Mouse (Mus musculus) midbrain, postnatal 0 days (tissue): ENCODE measurements around the gene Suclg2. TPM values are rescaled to one million over a fixed set of nuclear protein-coding genes. Genes with fewer than 3 reads are reported as not detected.

ENCODE experiments used
- ATAC-seq: fragments of 200-750 bp; cut with Nextera tagmentation; 2 replicates; pipeline ENCODE4 v1.8.0; 2017; ENCODE audit warnings: moderate number of reproducible peaks, mild to moderate bottlenecking, moderate TSS enrichment, moderate library complexity; ENCODE audit not compliant: low FRiP score
- DNase-seq: peaks from one replicate; pipeline ENCODE4 v3.0.0-alpha.2; 2015; ENCODE audit warnings: low spot score
- H3K27ac ChIP-seq: fragments of 300-500 bp; sonication (generic); 2 replicates; pipeline ENCODE4 v1.5.1; 2014; ENCODE audit warnings: low read depth, mild to moderate bottlenecking, low read length, mixed read lengths
- H3K27me3 ChIP-seq: fragments of 300-500 bp; sonication (generic); 2 replicates; pipeline ENCODE4 v1.6.1; 2014; ENCODE audit warnings: low read length, control low read depth, mixed read lengths; ENCODE audit not compliant: insufficient read depth
- H3K36me3 ChIP-seq: fragments of 300-500 bp; sonication (generic); 2 replicates; pipeline ENCODE4 v1.6.1; 2014; ENCODE audit warnings: low read length, control low read depth, mixed read lengths; ENCODE audit not compliant: insufficient read depth
- H3K4me1 ChIP-seq: fragments of 300-500 bp; sonication (generic); 2 replicates; pipeline ENCODE4 v1.6.1; 2014; ENCODE audit warnings: mild to moderate bottlenecking, control low read depth, antibody characterized with exemption, low read length, mixed read lengths; ENCODE audit not compliant: insufficient read depth
- H3K4me2 ChIP-seq: fragments of 300-500 bp; sonication (generic); 2 replicates; pipeline ENCODE4 v1.6.1; 2014; ENCODE audit warnings: low read depth, mild to moderate bottlenecking, low read length, mixed read lengths; ENCODE audit not compliant: poor library complexity, severe bottlenecking
- H3K4me3 ChIP-seq: fragments of 300-500 bp; sonication (generic); 2 replicates; pipeline ENCODE4 v1.5.1; 2014; ENCODE audit warnings: low read depth, mild to moderate bottlenecking, low read length, moderate library complexity
- H3K9ac ChIP-seq: fragments of 300-500 bp; sonication (generic); replicated peaks from 2 replicates; pipeline ENCODE4 v1.6.1; 2014; ENCODE audit warnings: mild to moderate bottlenecking, low read length, moderate library complexity, mixed read lengths; ENCODE audit not compliant: poor library complexity, severe bottlenecking
- H3K9me3 ChIP-seq: fragments of 300-500 bp; sonication (generic); 2 replicates; pipeline ENCODE4 v1.6.1; 2016; ENCODE audit warnings: low read length, control low read depth
- CTCF ChIP-seq: IDR thresholded peaks from 2 replicates; pipeline ENCODE4 v1.5.1; 2016; ENCODE audit warnings: antibody characterized with exemption, mild to moderate bottlenecking
- WGBS: fragments of 180-500 bp; shearing (Covaris S2); extraction: QIAGEN DNeasy Blood & Tissue Kit; methylation state at CpG from one replicate; pipeline ENCODE4 v1.1.7; 2014; 5-methylcytosine and 5-hydroxymethylcytosine counted together
- polyA plus RNA-seq: library from polyadenylated mRNA; unstranded; fragments of >200 nt; fragmentation: Nextera tagmentation; extraction: Ambion mirVana; gene quantifications from 2 replicates; pipeline ENCODE4 v1.2.1, GENCODE M21; 2015
- total RNA-seq: library from RNA; depleted of rRNA; stranded (reverse); fragments of >200 nt; gene quantifications from 2 replicates; pipeline ENCODE4 v1.2.3, GENCODE M21; 2014

Gene Suclg2
- total and polyA plus RNA-seq, 2 experiments from 2014 or later: 14.4 to 15.7 TPM

DNA sequence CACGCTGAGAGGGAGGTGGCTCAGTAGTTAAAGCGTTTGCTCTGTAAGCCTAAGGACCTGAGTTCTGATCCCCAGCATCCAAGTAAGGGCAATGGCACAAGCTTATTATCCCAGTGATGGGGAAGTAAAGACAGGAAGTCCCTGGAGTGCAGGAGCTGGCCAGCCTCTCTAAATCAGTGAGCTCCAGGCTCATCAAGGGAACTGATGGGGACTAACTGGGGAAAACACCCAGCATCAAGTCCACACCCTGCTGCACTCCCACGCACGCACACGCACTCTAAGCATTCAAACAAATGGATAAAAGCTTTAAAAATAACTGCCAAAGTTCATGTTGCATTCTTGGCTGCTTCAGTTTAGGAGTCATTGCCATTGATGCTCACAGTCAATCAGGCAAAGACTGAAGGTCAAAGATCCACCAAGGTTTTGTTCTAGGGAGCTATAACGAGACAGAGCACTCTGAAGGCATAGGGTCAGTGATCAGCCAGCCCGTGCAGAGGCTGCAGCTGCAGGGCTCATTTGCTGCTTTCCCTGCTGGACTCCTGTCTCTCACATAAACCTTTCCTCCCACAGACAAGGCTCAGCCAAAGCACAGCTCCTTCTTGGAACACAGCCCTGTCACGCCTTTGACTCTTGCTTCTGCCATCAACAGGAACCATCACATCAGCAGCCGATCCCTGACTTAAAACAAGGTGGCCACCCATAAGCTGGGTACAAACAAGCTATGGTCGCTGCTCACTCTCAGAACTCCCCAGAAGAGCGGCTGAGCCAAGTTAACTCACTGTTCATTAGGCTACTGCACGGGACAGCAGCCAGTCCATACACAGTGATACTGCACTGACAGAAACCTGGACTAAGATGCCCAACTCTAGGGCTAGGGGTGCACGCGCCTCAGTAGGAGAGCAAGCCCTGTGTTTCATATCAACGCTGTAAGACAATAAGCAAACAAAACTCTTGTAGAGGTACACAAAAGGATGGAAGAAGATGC is 121.5 kb downstream of the Suclg2 start:
- no peak for TF ChIP-seq CTCF
- peak; percentile 48 for DNase-seq
- 75% methylated on average over 15 of the region's 15 CpGs for WGBS

DNA sequence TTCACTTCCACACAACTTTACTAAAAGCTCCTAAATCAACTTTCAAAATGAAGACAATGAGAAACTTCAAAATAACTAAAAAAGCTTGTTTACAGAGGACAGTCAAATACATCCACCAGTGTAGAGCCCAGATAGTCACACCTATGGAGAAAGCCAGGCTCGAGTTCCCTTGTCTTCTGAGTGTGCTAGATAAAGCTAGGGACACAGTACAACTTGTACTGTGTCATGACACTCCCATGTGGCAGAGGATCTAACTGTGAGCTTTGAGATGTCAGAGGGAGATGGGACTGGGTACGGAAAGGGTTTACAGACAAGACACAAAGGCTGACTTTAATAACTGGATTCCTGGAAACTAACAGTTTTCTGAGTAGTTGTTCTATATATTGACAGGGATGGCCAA is 122.7 kb downstream of the Suclg2 start:
- Histone ChIP-seq H3K4me2 (no peak overlapping the region), H3K9me3 (no peaks in the 10 kb centered on the region), H3K27me3 (no peaks in the 10 kb centered on the region; the same call in 1 of the 2 replicates), H3K9ac (no peak overlapping the region), H3K4me3 (no peak overlapping the region), H3K4me1 (0 out of 2 replicates have a peak, but pooled peaks cover 3% of the 10 kb centered on the region), H3K36me3 (no peaks in the 10 kb centered on the region), H3K27ac (no peak overlapping the region)
- WGBS: 79% methylated on average over 2 of the region's 2 CpGs
- TF ChIP-seq CTCF: no peak
- no peak for DNase-seq
- no peak for ATAC-seq

More for the DNA sequence above, 121.5 kb downstream of the Suclg2 start:
- ATAC-seq: no peak
- H3K27ac ChIP-seq: no peak overlapping the region
- H3K4me1 ChIP-seq: 0 out of 2 replicates have a peak, but pooled peaks cover 3% of the 10 kb centered on the region
- H3K4me2 ChIP-seq: no peak overlapping the region
- H3K36me3 ChIP-seq: no peaks in the 10 kb centered on the region
- H3K4me3 ChIP-seq: no peak overlapping the region
- no peaks in the 10 kb centered on the region; the same call in 1 of the 2 replicates for H3K27me3 ChIP-seq
- H3K9ac ChIP-seq: no peak overlapping the region
- H3K9me3 ChIP-seq: no peaks in the 10 kb centered on the region

DNA sequence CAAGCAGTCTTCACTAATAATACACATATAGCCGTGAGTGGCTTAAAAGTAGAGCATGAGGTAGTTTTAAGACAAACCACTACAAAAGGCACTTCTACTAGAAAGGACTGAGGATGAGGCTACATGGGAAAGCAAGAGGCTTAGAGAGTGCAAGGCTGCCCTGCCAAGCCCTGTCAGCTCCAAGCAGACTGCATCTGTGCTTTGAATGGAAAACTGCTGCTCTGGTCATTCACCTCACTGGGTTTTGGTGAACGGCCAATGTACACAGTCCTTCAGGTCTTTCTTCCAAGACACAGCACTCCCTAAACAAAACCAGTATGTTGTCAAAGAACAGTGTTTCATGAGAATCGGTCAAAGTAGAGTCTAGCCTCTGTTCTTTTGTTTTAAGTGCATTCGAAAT is 124.4 kb downstream of the Suclg2 start:
- no peaks in the 10 kb centered on the region; the same call in 1 of the 2 replicates for H3K27me3 ChIP-seq
- H3K4me3 ChIP-seq: no peak overlapping the region
- 0 out of 2 replicates have a peak, but pooled peaks cover 3% of the 10 kb centered on the region for H3K4me1 ChIP-seq
- H3K36me3 ChIP-seq: no peaks in the 10 kb centered on the region
- no peak overlapping the region for H3K9ac ChIP-seq
- H3K27ac ChIP-seq: no peak overlapping the region
- peak; percentile 76 for DNase-seq
- TF ChIP-seq CTCF: no peak
- 79% methylated on average over 4 of the region's 4 CpGs for WGBS
- no peak for ATAC-seq
- no peak overlapping the region for H3K4me2 ChIP-seq
- H3K9me3 ChIP-seq: no peaks in the 10 kb centered on the region

DNA sequence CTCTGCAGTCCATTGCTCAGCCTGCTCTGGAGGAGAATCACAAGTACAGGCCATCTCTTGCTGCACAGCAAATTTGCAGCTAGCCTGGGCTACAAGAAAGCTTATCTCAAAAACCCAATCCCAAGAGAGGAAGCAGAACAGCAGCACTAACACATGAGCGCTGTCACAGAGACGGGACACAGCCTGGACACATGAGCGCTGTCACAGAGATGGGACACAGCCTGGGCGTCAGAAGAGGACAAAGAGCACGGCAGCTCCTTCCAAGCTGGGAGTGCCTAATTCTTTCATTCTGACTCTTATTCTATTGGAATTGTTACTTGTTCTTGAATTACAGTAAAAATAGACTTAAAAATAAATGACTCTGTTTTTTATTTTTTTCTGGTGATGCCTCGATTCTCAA is 126.2 kb downstream of the Suclg2 start:
- no peaks in the 10 kb centered on the region for H3K9me3 ChIP-seq
- ATAC-seq (no peak), DNase-seq (no peak)
- H3K9ac ChIP-seq: no peak overlapping the region
- H3K4me2 ChIP-seq: no peak overlapping the region
- H3K4me3 ChIP-seq: no peak overlapping the region
- no peaks in the 10 kb centered on the region; the same call in 1 of the 2 replicates for H3K27me3 ChIP-seq
- TF ChIP-seq CTCF: no peak
- WGBS: 94% methylated on average over 6 of the region's 6 CpGs
- no peaks in the 10 kb centered on the region for H3K36me3 ChIP-seq
- H3K27ac ChIP-seq: no peak overlapping the region
- H3K4me1 ChIP-seq: 0 out of 2 replicates have a peak, but pooled peaks cover 3% of the 10 kb centered on the region

DNA sequence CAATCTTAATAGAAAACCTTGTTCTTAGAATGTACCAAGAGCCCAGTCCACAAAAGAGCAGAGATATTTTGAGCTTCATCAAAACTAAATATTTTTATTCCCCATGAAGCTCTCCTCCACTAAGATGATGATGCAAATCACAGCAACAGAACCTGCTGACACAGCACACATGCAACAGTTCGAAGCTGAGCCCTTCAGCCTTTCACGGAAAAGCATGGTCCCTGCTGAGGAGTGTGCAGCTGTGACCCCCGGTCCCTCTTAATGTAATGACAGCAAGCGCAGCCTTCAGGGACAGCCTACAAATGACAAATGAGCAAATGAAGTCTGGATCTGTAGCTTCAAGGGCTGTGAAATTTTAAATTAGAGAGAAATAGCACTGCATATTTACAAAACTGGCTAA is 128.1 kb downstream of the Suclg2 start:
- H3K9me3 ChIP-seq: no peaks in the 10 kb centered on the region
- ATAC-seq: no peak
- WGBS: 32% methylated on average over 4 of the region's 4 CpGs
- no peak overlapping the region for H3K27ac ChIP-seq
- no peak for DNase-seq
- H3K9ac ChIP-seq: no peak overlapping the region
- no peak overlapping the region for H3K4me3 ChIP-seq
- no peaks in the 10 kb centered on the region for H3K4me1 ChIP-seq
- H3K4me2 ChIP-seq: no peak overlapping the region
- no peaks in the 10 kb centered on the region for H3K27me3 ChIP-seq
- no peaks in the 10 kb centered on the region for H3K36me3 ChIP-seq
- no peak for TF ChIP-seq CTCF
